17 mouse cellular contexts compared by ENCODE assay signal in the genomic region with DNA sequence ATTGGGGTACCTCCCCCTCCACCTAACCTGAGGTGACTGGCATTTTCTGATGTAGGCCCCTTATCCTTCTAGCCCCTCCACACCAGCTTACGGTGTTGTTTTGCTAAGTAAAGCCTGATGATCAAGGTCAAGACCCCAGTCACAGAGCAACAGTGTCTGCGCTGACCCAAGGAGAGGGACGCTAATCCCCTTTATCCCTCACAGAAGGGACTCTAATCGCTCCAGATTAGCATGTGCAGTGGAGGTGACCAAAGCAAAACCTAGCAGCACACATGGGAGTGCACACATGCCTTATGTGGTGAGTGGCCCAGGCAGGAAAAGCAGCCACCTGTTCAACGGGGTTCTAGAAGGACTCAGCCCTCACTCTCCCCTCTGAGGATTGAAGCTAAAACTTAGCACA.
DNase-seq lines count a peak whose midpoint lies in the region; ATAC-seq and TF ChIP-seq lines count a peak whose summit lies in the region.
"Had no signal": no experiment of that assay in that cellular context is flagged by ENCODE, and none has a peak within 500 bp of the region (broad histone marks: within the 10 kb centered on the region; RNA-seq: fewer than 3 reads in every experiment).

No protein-coding gene starts in this region.

- peak; percentile 30 for ATAC-seq in heart, postnatal 0 days (ENCODE audit: insufficient read depth, low read depth)
- 0 out of 2 replicates have a peak, but pooled peaks have one; percentile 27 for ATAC-seq in stomach, embryonic 15.5 days (ENCODE audit: insufficient read depth, low FRiP score, low read depth)
- ATAC-seq in stomach, postnatal 0 days (ENCODE audit: low FRiP score, low TSS enrichment): no peak
- no peak for ATAC-seq in hindbrain, embryonic 14.5 days (ENCODE audit: low FRiP score)
- ATAC-seq: hindbrain, postnatal 0 days; intestine, postnatal 0 days; liver, embryonic 12.5 days had no signal

- H3K27ac ChIP-seq in heart, embryonic 10.5 days: peak overlapping the region; percentile 56
- peak overlapping the region; percentile 91 for H3K27ac ChIP-seq in heart, postnatal 0 days (ENCODE audit: low read depth)
- no peak overlapping the region for H3K27ac ChIP-seq in stomach, embryonic 15.5 days
- no peak overlapping the region for H3K27ac ChIP-seq in stomach, postnatal 0 days (replicated peaks)
- no peak overlapping the region for H3K27ac ChIP-seq in hindbrain, embryonic 14.5 days
- H3K27ac ChIP-seq: hindbrain, postnatal 0 days; kidney, embryonic 15.5 days; limb, embryonic 12.5 days; liver, embryonic 12.5 days had no signal

- no peaks in the 10 kb centered on the region for H3K9me3 ChIP-seq in heart, embryonic 10.5 days
- no peaks in the 10 kb centered on the region for H3K9me3 ChIP-seq in heart, postnatal 0 days (replicated peaks; ENCODE audit: control insufficient read depth, low read length)
- no peaks in the 10 kb centered on the region for H3K9me3 ChIP-seq in stomach, embryonic 15.5 days
- no peaks in the 10 kb centered on the region for H3K9me3 ChIP-seq in stomach, postnatal 0 days (ENCODE audit: control insufficient read depth, low read length)
- H3K9me3 ChIP-seq in hindbrain, embryonic 14.5 days (ENCODE audit: control insufficient read depth, low read length): no peaks in the 10 kb centered on the region
- H3K9me3 ChIP-seq: kidney, embryonic 15.5 days; limb, embryonic 12.5 days; liver, embryonic 12.5 days had no signal

- H3K9ac ChIP-seq in heart, postnatal 0 days (replicated peaks; ENCODE audit: low read depth, low read length): no peak overlapping the region
- H3K9ac ChIP-seq in stomach, embryonic 15.5 days: no peak overlapping the region
- H3K9ac ChIP-seq in stomach, postnatal 0 days (ENCODE audit: low read length): no peak overlapping the region
- H3K9ac ChIP-seq in hindbrain, embryonic 14.5 days: no peak overlapping the region
- H3K9ac ChIP-seq: kidney, embryonic 15.5 days; limb, embryonic 12.5 days; liver, embryonic 12.5 days had no signal

- intact Hi-C loops in heart, postnatal 10 days (cut with DNase I): no loop called here

- no peaks in the 10 kb centered on the region for H3K27me3 ChIP-seq in heart, embryonic 10.5 days (ENCODE audit: insufficient read depth, poor library complexity, severe bottlenecking)
- no peaks in the 10 kb centered on the region for H3K27me3 ChIP-seq in heart, postnatal 0 days (ENCODE audit: control insufficient read depth, insufficient read depth, low read length)
- H3K27me3 ChIP-seq in stomach, embryonic 15.5 days (replicated peaks): no peaks in the 10 kb centered on the region
- H3K27me3 ChIP-seq in stomach, postnatal 0 days (ENCODE audit: control insufficient read depth, insufficient read depth, low read length): no peaks in the 10 kb centered on the region
- H3K27me3 ChIP-seq in hindbrain, embryonic 14.5 days (ENCODE audit: control insufficient read depth, insufficient read depth, low read length): no peaks in the 10 kb centered on the region
- H3K27me3 ChIP-seq: kidney, embryonic 15.5 days; limb, embryonic 12.5 days; liver, embryonic 12.5 days had no signal

- no peak overlapping the region for H3K4me2 ChIP-seq in heart, postnatal 0 days (ENCODE audit: low read depth, low read length)
- no peak overlapping the region for H3K4me2 ChIP-seq in stomach, embryonic 15.5 days
- no peak overlapping the region for H3K4me2 ChIP-seq in stomach, postnatal 0 days (replicated peaks; ENCODE audit: low read depth)
- H3K4me2 ChIP-seq in hindbrain, embryonic 14.5 days (replicated peaks): no peak overlapping the region
- H3K4me2 ChIP-seq: kidney, embryonic 15.5 days; limb, embryonic 12.5 days; liver, embryonic 12.5 days had no signal

- H3K4me3 ChIP-seq in heart, embryonic 10.5 days: no peak overlapping the region
- H3K4me3 ChIP-seq in heart, postnatal 0 days (ENCODE audit: low read depth, low read length): no peak overlapping the region
- H3K4me3 ChIP-seq in stomach, embryonic 15.5 days (replicated peaks): no peak overlapping the region
- H3K4me3 ChIP-seq in stomach, postnatal 0 days (ENCODE audit: low read depth, low read length): no peak overlapping the region
- no peak overlapping the region for H3K4me3 ChIP-seq in hindbrain, embryonic 14.5 days (replicated peaks; ENCODE audit: low read length)
- H3K4me3 ChIP-seq: kidney, embryonic 15.5 days; limb, embryonic 12.5 days; liver, embryonic 12.5 days; myocyte had no signal

- H3K4me1 ChIP-seq in heart, embryonic 10.5 days: peaks cover 44% of the 10 kb centered on the region
- H3K4me1 ChIP-seq in heart, postnatal 0 days (ENCODE audit: control insufficient read depth, insufficient read depth): peaks cover 39% of the 10 kb centered on the region; the same call in 1 of the 2 replicates
- H3K4me1 ChIP-seq in stomach, embryonic 15.5 days: no peaks in the 10 kb centered on the region; the same call in 1 of the 2 replicates
- no peaks in the 10 kb centered on the region for H3K4me1 ChIP-seq in stomach, postnatal 0 days (replicated peaks; ENCODE audit: control insufficient read depth, insufficient read depth)
- H3K4me1 ChIP-seq in hindbrain, embryonic 14.5 days (replicated peaks; ENCODE audit: control insufficient read depth, insufficient read depth, low read length): no peaks in the 10 kb centered on the region
- H3K4me1 ChIP-seq: liver, embryonic 12.5 days had no signal

- 48% methylated on average over 5 of the region's 5 CpGs for WGBS in heart, embryonic 10.5 days
- WGBS in heart, postnatal 0 days: 43% methylated on average over 5 of the region's 5 CpGs
- WGBS in stomach, embryonic 15.5 days: 61% methylated on average over 5 of the region's 5 CpGs
- WGBS in stomach, postnatal 0 days: 66% methylated on average over 5 of the region's 5 CpGs
- WGBS in hindbrain, embryonic 14.5 days: 53% methylated on average over 5 of the region's 5 CpGs

- H3K36me3 ChIP-seq in heart, embryonic 10.5 days: peaks cover 47% of the 10 kb centered on the region
- peaks cover 52% of the 10 kb centered on the region for H3K36me3 ChIP-seq in heart, postnatal 0 days (replicated peaks; ENCODE audit: control insufficient read depth, insufficient read depth, low read length)
- peaks cover 28% of the 10 kb centered on the region for H3K36me3 ChIP-seq in stomach, embryonic 15.5 days
- peaks cover 29% of the 10 kb centered on the region for H3K36me3 ChIP-seq in stomach, postnatal 0 days (ENCODE audit: control insufficient read depth, insufficient read depth, low read length)
- H3K36me3 ChIP-seq in hindbrain, embryonic 14.5 days (replicated peaks; ENCODE audit: control insufficient read depth, insufficient read depth): peaks cover 21% of the 10 kb centered on the region

- TF ChIP-seq CTCF in heart, postnatal 0 days (IDR thresholded peaks at IDR 0.05; ENCODE audit: low read depth): no peak
- TF ChIP-seq CTCF in stomach, postnatal 0 days (IDR thresholded peaks at IDR 0.05; ENCODE audit: low read depth): no peak

- no peak for TF ChIP-seq EP300 in heart, postnatal 0 days (IDR thresholded peaks at IDR 0.05; ENCODE audit: low read depth)
- TF ChIP-seq EP300 in stomach, postnatal 0 days (optimal IDR thresholded peaks at IDR 0.05): no peak

- no peak for DNase-seq in heart, embryonic 10.5 days (ENCODE audit: low spot score)
- no peak for DNase-seq in heart, adult 8-10 months (ENCODE audit: low spot score)
- no peak for DNase-seq in heart, postnatal 0 days (ENCODE audit: low spot score)
- no peak for DNase-seq in heart, postnatal 10 days
- DNase-seq in stomach, postnatal 0 days (ENCODE audit: low spot score): no peak
- no peak for DNase-seq in hindbrain, embryonic 14.5 days (ENCODE audit: low spot score)
- DNase-seq: adrenal gland, postnatal 10 days; cerebellum, adult 9-10 months; right cerebral cortex, adult 18-20 months; thymus, postnatal 25 days had no signal

Comparison
In these comparisons a context has a peak if more than half of its experiments do, and no peak if none do; other contexts are left out.
1. ATAC-seq: peak in heart, postnatal 0 days (single experiment) and stomach, embryonic 15.5 days (single experiment); none in stomach, postnatal 0 days (single experiment) and hindbrain, embryonic 14.5 days (single experiment).
2. H3K27ac ChIP-seq: peak in heart, embryonic 10.5 days (single experiment) and heart, postnatal 0 days (single experiment); none in stomach, embryonic 15.5 days (single experiment), stomach, postnatal 0 days (single experiment) and hindbrain, embryonic 14.5 days (single experiment).